Mouse (Mus musculus) inflammation-experienced regulatory T-cells, adult 6 months (primary cell): ENCODE results near the gene Stoml3. TPM values are rescaled to one million over a fixed set of nuclear protein-coding genes. Genes with fewer than 3 reads are reported as not detected.

Experiments
- ATAC-seq: one replicate; pipeline ENCODE4 v1.8.0; 2017
- polyA plus RNA-seq, 3 experiments: library from polyadenylated mRNA; unstranded; fragments of 100-300 nt; shearing (Covaris generic); gene quantifications; one replicate each; pipeline ENCODE4 v1.2.1; 2017

The Stoml3 gene
- polyA plus RNA-seq, 3 experiments from 2014 or later, result not detected

GRCm38 (mm10) chr3:53478419-53479046 is 9.9 kb upstream of the Stoml3 start:
- no peak for ATAC-seq

GRCm38 (mm10) chr3:53483414-53484059 is 4.9 kb upstream of the Stoml3 start:
- no peak for ATAC-seq

DNA sequence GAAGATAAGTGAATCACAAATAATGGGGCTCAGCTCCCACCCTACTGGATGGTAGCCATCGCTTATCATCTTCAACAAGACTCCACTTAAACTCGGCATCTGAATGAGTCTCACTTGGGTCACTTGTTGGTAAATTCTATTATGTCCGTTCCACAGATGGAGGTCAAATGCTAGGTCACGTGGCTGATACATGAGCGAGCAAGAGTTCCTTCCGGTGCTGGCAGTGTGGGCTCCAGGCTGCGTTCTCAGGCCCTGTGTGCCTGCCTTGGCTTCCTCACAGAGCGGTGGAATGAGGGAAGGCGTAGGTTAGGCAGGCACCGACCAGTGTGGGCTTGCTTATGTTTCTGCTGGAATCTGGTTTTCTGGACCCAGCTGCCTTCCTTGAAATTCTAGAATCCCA is 1.9 kb upstream of the Stoml3 start:
- no peak for ATAC-seq

- ATAC-seq, result no peak
Measured at GRCm38 (mm10) chr3:53486996-53487576, 1.4 kb upstream of the Stoml3 start.

DNA sequence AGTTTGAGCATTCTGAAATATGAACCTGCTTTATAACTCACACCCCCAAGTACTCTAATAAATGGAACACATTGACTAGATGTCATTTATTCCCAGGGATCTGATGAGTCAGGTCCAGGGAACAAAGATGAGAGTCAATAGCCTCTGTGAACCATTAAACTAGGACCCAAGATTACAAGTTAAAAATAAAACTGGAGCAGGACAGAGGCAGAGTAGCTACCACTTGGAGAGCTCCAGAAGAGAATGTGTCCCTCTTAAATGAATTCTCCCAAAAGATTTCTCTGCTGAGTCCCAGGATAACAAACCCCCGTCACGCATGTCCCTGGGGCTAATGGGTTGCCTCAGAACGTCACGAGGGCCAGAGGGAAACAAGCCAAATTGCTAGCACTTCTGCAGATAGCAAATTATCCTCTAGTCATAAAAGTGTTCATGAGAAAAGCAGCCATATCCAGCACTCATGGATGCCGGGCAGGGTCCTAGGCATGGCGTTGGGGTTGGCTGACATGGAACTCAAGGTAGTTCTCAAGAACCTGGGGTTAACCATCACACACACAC is 10.0 kb downstream of the Stoml3 start:
- no peak for ATAC-seq

DNA sequence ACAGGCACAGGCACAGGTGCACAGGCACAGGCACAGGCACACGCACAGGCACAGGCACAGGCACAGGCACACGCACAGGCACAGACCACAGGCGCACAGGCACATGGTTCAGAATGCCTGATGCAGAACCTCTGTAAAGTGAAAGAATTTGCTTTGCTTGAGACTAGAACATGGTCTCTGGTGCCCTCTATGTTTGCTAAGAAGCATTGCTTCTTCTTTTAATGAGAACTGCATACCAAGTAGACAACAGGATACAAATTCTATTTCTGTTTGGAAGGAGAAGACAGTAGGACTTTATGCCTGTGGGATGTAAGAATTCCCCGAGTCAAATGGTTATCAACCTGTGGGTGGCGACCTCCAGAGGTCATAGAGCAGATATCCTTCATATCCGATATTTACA is 14.0 kb downstream of the Stoml3 start:
- no peak for ATAC-seq

GRCm38 (mm10) chr3:53513096-53513495 is 24.6 kb downstream of the Stoml3 start:
- ATAC-seq, result no peak

- no peak for ATAC-seq
Measured at GRCm38 (mm10) chr3:53514221-53515065, 26.0 kb downstream of the Stoml3 start.

DNA sequence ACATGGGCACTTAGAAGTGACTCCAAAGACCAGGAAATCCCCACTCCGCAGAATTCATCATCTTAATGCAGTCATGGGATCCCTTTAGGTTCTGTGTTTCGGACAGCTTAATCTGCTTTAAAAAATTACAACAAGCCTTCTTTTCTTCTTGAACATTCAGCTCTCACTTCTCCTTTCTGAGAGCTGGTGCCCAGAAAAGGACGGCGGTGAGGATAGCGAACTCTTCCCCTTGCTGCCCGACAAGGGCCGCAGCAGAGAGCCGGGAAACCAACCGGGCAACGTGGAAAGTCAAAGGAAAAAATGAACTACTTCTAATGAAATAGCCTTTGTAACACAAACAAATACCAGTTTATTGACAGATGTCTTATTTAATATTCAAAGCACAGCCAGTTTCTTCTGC is 34.3 kb downstream of the Stoml3 start:
- no peak for ATAC-seq

- ATAC-seq, result no peak
Measured at GRCm38 (mm10) chr3:53525737-53526136, 37.3 kb downstream of the Stoml3 start.

DNA sequence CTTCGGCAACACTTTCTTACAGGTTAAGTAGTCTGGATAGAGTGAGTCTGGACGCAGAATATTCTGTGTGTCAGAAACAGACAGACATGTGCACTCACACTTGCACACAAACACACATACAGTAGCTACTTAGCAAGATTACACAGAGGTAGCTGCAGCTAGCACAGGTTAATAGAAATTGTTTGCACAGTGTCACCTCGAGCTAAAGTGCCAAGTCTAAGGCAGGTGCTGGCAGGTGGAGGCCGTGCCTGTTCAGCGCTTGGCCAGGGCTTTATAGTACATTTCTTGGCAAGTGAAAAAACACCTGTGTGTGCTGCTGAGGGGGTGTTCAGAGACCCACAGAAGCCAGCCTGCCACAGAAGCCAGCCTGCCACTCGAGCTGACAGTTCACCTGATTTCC is 41.9 kb downstream of the Stoml3 start:
- no peak for ATAC-seq

DNA sequence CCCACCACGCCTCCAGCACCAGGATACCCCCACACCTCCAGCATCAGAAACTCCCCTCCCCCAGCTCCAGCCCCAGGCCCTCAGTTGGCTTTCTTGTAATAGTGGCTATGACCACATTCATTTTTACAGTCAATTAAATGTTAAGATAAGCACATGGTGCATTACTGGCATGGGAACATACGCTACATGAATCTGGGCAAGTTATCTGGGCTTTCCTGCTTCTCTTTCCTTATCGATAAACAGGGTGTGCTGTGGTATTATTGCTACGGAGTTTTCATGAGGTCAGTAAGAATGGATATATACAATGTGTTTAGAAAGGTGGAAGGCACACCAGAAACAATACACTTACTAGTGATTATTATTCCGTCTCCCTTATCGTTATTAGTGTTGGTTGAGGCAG is 43.6 kb downstream of the Stoml3 start:
- ATAC-seq, result no peak

GRCm38 (mm10) chr3:53552691-53553090 is 64.2 kb downstream of the Stoml3 start:
- ATAC-seq, result no peak

- no peak for ATAC-seq
Measured at GRCm38 (mm10) chr3:53555031-53555952, 66.8 kb downstream of the Stoml3 start.

- no peak for ATAC-seq
Measured at GRCm38 (mm10) chr3:53557388-53558214, 69.1 kb downstream of the Stoml3 start.

Other genes with a start within 250 kb of the Stoml3 start
- gene Nhlrc3, start 25.3 kb upstream of the Stoml3 start, polyA plus RNA-seq, result 10 to 100 TPM; 11.8 to 16.1 (median 13.2) TPM
- gene Proser1, start 25.0 kb upstream of the Stoml3 start, polyA plus RNA-seq, result 10 to 100 TPM in 2 of 3 experiments, 1 to 10 TPM in 1; 8.9 to 10.9 (median 10.3) TPM
- not detected for gene Frem2, start 168.7 kb downstream of the Stoml3 start, polyA plus RNA-seq